Mouse (Mus musculus) gastrocnemius, adult 18-20 months (tissue): ENCODE measurements around the gene Dnph1. TPM values are rescaled to one million over a fixed set of nuclear protein-coding genes. Genes with fewer than 3 reads are reported as not detected.
"Not testable (repeated sequence)": the region's sequence is repeated elsewhere in the genome, so short reads cannot be mapped to it uniquely, and the experiment has no call there.

Experiments
- DNase-seq: peaks from one replicate; pipeline ENCODE4 v3.0.0; 2021; ENCODE audit warnings: low spot score
- long read RNA-seq, 2 experiments: library from polyadenylated mRNA; stranded (forward); transcript quantifications; one replicate each; pipeline ENCODE4 v2.0.0; 2021
- total RNA-seq, 2 experiments: library from RNA; stranded (reverse); gene quantifications; 2 replicates each; pipeline ENCODE4 v1.2.3; 2021

Dnph1 gene
- 1 to 10 TPM; 5.0 to 6.4 TPM for total RNA-seq
- long read RNA-seq, experiment 1, transcript Dnph1-201 (4 exons, 1,190 nt) = major isoform, 11 of 15 reads
- long read RNA-seq, experiment 1, partial matches to known transcripts = 0 of 15 reads
- long read RNA-seq, experiment 1, other reads (novel, unspliced or antisense) = 4 of 15 reads
- long read RNA-seq, experiment 2, transcript Dnph1-201 (4 exons, 1,190 nt) = major isoform, 5 of 7 reads
- long read RNA-seq, experiment 2, partial matches to known transcripts = 0 of 7 reads
- long read RNA-seq, experiment 2, other reads (novel, unspliced or antisense) = 2 of 7 reads

DNA sequence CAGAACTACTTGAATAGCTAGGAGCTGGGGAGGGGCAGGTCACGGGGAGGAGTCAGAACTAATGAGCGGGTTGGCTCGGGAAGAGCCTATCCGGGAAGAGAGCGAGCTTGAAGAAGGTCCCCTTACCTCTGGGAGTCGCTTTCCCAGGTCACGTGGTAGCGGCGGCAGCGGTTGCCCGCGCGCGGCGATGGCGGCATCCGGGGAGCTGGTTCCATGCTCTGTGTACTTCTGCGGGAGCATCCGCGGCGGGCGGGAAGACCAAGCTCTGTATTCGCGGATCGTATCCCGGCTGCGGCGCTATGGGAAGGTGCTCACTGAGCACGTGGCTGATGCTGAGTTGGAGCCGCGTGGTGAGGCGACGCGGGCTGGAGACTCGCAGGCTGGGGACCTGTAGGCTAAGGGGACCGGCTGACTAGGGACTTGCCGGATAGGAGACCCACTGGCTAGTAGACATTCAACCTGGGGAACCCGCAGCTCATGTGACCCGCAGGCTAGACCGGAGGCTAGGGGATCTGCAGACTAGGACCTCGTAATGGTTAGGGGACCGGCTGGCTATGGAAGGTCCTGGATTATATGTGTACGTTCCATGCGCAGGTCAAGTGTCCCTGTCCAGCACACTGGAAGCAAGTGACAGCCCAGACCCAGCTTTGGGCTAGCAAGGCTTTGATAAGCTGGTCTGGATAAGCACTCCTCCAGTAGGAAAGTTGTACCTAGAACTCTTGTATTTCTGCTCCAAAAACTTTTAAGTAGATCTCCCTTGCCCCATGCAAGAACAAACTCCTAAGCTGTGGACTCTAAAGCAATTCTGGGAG, at the start of gene Dnph1:
TSS of gene Dnph1 (plus strand) at position 89 of the 812 bp plus-strand sequence.
- peak; percentile 77 for DNase-seq

DNA sequence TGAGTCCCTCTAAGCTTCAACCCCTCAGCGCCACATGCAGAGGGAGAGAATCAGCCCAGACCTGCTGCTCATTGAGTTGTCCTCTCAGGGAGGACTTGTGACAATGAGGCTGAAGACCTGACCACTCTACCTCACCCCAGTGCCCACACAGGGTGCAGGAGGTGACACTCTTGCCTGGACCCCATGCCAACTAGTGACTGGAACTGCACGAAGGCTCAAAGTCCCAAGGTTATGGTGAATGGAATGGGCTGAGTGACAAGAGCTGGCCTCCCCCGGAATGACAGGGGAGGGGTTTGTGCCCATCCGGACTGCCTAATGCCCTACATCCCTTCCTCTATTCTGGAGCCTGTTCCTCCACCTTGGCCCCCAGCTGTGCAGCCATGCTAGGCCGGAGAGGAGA, 43.8 kb upstream of the Dnph1 start:
- no peak for DNase-seq

DNA sequence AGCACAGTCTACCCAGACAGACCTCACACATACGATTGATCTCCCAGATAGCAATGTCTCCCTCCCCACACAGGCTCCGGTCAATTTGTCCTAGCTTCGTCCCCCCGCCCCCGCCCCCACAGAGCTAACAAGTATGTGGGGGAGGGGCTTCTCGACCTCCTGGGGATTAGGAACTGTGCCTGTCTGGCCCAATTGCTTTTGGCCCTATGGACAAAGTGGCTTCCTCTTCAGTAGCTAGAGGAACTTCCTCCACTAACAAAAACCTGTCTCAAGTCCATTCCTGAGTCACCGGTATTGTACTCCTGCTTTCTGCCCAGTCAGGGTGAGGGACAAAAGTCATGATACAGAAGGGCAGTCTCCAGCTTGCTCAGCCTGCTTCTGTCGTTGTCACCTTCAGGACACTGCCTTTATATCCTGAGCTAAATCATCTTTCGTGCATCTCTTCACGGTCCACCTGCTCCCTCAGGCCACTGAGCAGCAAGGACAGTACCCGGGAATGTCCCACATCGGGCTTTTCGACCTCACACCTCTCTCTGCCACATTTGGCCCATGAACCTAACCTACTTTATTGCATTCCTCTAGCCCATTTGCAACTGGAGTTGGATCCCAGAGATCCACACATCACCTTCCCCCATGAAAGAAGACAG, 43.1 kb upstream of the Dnph1 start:
- no peak for DNase-seq

DNA sequence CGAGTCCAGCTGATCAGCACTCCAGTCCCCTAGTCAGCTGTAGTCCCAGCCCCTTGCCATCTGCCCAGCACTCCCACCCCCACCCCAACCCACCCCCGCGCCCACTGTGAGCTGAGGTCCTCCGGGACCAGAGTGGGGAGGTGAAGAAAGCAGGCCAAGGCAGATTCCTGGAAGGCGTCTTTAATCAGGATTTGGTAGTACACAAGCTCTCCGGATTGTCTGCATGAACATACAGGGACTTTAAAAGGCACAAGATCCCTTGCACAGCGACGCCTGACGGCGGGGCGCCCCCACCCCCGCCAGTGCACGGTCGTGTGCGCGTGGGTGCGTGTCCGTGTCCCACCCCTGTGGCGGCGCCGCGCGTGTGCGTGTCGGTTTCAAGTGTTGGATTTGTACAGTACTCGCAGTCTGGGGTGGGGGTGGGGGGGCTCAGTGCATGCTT, 42.5 kb upstream of the Dnph1 start:
- no peak for DNase-seq

DNA sequence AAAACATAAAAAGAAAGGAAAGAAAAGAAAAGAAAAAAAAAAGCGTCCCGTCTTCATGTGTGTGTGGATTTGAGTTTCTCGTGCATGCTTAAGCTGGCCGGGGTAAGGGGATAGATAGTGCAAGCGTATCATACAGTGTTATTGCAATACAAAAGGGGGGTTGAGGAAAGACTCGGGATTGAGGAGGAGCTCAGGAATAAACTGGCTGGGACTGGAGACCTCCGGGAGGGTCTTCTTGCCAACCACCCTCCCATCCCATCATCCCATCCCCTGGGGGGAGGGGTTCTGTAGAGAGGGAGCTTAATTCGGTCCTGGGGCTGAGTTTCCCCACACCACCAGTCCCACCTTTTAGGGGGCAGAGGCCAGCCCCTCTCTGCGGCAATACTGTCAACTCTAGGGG, 42.0 kb upstream of the Dnph1 start:
- no peak for DNase-seq

DNA sequence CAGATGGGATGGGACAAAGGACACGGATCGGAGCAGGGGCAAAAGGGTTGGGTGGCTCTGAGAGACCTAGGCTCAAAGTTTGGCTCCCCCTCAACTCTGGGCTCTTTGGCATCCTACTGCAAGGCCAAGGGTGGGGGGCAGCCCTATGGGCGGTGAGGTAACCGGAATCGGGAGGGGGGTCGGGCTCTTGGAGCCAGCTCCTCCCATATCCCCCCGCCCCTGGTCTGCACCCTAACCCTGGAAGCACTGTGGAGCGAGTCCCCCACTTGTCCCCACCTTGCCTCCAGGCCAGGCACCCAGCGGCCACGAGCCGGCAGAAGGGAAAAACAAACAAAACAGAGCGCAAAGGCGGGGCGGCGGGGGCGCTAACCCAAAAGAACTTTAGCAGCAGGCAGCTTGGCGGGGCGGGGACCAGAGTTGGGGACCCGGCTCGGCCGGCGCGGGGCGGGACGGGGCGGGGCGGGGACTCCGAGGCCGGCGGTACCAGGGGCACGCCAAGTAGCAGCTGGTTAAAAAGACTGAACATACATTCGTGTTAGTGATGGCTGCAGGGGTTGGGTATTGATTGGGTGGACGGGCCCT, 41.3 kb upstream of the Dnph1 start:
- no peak for DNase-seq

DNA sequence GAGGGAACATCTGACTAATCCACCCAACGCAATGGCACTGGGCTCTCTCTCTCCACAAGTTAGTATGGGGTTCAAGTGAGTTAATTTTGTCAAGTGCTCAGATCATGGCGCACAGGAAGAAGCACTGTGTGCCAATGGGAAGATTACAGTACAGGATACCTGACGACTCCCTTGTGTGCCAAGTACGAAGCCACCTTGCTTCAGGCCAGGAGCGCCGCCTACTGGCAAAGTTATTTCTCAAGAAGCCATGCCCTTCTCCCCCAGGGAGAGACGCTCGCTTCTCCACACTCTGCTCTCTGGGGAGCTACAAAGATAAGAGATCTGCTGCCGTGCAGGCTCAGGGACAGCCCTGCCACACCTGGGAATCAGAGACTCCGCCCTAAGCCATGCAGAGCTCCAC, 38.7 kb upstream of the Dnph1 start:
- DNase-seq = peak; percentile 65

DNA sequence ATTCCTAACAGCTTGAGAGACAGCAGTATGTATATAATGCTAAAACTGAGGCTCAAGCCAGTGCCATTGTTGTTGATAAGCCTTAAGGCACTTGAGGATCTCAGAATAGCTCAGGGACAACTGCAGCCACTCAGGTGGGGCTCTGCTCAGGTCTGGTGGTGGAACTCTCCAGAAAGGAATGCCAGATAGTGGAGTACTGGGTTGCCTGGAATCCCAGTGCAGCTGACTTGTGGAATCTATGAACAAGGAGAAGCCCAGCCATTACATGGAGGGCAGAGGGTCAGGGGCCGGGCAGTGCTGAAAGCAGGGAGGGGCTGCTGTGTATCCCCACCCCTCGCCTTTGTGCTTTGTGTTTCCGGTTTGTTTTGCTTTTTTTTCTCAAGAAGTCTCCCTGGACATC, 38.1 kb upstream of the Dnph1 start:
- DNase-seq = no peak

DNA sequence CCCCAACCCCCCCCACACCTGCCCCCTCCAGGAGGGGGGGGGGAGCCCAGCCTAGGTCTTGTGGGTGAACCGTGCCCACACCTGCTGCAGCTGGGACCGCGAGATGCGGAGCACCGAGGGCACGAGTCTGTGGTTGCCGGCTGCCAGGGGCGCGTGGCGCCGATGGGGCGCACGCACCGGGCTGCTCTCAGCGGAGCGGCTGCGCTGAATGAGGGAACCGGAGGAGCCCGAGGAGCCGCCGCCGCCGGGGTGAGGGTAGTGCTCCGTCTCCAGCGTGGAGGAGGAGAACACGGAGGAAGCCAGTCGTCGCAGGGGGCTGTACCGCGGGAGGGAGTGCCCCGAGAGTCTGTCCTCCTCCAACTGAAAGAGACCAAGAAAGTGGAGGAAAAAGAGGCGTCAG, 35.8 kb upstream of the Dnph1 start:
- no peak for DNase-seq

DNA sequence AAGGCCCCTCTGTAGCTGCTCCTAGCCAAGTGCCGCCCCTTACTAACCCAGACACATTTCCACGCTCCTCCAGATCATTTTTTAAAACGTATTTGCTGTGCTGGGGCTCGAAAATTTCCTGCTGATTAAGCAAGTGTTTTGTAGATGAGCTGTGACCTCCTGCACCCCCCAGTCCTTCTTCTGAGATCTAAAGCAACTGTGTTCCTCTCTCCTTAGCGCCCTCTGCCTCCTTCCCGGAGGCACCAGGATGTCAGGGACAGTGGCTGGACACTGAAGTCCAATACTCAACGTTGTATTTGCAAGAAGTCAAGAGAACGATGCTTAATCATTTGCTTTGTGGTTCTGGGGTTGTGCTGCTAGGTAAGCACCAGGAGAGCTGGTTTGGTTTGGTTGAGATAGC, 35.2 kb upstream of the Dnph1 start:
- no peak for DNase-seq

DNA sequence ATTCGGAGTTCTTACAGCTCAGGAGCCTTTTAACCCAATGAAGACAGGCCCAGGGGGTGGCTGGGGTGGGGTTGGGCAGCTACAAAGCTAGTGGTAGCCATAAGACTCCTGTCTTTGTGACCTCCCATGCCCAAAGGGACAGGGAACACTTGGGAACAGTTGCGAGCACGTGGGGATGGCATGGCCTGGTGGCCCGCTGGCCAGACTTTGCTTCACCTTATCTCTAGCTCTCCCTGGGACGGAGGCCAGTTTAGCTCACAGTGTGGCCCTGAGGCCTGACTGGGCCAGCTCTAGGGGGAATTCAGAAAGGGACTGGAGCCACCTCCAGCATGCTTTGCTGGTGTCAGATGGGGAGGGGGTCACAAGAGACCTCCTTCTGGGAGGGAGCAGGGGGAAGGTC, 34.3 kb upstream of the Dnph1 start:
- no peak for DNase-seq

DNA sequence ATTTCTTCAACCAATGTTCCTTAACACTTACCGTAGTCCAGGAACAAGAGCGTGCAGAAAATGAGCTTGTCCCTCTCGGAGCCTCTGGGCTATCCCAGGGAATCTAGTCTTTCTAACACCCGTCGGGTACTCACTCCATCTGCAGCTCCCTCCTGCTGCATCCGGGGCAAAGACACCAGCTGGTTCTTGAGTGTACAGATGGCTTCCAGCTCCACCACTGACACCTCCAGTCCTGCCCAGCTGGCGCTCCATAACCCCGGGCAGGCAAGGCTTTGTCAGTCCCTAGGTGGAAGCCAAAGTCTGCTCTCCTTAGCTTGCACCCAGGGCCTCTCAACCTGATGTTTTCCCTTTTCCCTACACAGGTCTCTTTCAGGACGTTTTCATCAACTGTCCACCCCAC, 28.7 kb upstream of the Dnph1 start:
- no peak for DNase-seq

DNA sequence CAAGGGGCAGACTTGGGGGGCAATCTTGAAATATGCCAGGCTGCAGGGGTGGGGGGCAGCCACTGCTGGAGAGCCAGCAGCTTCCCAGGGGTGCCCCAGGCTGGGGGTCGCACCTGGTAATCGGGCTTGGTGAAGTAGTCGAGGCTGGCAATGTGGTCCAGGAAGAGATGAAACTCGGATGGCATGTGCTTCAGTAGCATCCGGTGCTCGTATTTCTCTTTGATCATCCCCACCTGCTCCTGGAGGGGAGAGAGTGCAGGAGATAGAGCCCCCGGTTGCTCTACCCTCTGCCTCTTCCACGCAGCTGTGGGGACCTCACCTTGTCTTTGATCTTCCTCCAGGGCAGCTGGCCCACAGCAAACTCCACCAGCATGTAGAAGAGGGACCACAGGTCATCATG, 19.9 kb upstream of the Dnph1 start:
- no peak for DNase-seq

DNA sequence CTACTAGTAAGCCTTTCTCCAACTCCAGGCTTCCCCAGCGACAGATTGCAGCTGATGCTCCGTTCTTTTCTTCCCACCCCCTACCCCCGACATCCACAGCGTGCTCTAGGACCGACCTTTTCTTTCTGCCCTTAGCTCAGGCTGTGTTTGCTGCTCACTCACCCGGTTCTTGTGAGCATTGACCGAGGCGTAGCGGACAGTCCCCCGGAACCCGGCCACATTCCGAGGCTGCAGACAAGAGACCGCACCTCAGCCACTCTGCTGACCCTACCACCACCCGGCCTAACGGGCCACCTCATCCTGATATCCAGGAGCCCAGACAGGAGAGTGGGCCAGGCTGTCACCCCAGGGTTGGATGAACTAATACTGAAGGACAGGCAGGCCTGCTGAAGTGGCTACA, 19.2 kb upstream of the Dnph1 start:
- no peak for DNase-seq

DNA sequence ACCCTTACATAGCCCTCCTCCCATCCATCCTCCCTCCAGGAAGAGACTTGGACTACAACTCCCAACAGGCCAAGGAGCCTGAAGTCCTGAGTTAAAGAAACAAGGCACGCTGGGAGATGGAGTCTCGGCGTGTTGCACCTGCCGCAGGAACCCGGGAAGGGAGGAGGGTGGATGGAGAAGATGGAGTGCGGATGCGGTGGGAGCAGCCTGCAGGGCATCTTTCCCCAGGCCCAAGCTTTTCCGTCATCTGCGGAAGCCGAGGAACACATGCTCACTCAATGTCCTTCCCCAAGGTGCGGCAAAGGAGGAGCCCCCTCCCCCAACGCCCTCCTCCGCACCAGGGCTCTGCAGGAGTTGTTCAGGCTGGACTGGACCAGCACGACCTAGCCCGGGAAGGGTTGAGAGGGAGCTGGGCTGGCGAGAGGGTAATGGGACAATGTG, 12.9 kb upstream of the Dnph1 start:
- DNase-seq = peak; percentile 31

DNA sequence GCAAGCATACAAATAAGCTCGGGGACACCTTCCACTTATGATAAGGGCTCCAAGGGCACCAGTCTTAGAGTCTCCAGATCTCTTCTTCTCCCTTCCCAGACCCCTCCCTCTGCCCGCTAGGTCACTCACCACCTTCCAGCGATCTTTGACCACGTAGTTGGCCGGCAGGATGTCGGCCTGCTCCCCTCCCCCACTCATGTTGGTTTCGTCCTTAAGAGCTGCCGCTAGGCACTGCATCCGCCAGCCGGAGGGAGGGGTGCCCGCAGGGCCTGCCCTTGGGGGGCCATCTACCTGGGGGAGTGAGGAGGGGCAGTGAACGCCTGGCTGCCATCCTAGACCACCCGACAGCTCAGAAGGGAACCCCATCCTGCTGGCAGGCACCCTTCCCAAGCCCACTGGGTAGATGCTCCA, 12.5 kb upstream of the Dnph1 start:
- DNase-seq = no peak

DNA sequence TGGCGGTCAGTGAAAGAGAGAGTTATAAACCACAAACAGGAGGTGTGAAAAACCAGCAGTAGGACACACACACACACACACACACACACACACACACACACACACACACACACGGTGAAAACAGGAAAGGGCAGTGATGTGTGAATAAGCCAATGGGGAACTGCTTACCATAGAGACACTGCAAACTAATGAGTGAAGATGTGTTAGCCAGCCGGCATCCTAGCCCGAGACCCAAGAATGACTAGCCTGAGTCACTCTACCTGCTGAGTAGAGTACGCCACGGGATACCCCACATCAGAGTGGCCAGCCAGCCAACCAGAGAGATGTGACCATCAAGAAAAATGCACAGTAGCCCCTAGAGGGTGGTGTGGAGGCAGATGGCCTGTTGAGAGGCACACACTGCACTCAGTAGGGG, 12.0 kb upstream of the Dnph1 start:
- DNase-seq = no peak

DNA sequence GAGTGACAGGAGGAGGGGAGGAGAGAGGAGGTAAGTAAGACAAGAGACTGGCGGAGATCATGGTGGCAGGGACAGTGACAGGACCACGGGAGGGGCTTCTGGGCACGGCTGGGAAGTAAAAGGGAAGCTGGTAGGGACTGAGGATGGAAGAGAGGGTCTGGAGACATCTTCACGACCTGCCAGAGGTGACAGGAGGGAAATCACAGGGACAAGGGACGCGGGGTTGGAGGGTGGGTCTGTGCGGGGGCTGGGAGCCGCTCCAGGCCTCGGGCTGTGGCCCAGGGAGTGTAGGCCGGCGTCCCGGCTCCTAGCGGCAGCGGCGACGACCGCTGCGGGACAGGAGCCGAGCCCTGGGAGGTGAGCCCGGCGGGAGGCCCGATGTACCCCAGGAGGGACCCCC, 9.5 kb upstream of the Dnph1 start:
- DNase-seq = no peak

DNA sequence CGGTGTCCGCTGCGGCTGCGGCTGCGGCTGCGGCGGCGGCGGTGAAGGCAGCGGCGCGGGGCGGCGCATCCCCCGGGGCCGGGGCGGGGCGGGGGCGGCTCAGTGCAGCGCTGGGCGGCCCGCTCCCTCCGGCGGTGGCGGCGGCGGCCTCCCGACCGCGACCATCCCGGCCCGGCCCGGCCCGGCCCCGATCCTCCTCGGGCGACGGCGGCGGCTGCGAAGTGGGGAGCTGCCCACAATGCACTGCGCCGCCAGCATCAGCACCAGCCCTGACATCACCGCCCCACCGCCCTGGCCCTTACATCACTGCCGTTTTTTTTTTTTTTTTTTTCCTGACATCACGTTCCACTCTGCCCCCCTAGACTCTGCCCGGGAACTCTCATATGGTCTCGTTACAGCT, 9.1 kb upstream of the Dnph1 start, which contains the start of gene Ttbk1:
TSS of gene Ttbk1 (minus strand) at position 245 of the 400 bp plus-strand sequence.
- no peak for DNase-seq

DNA sequence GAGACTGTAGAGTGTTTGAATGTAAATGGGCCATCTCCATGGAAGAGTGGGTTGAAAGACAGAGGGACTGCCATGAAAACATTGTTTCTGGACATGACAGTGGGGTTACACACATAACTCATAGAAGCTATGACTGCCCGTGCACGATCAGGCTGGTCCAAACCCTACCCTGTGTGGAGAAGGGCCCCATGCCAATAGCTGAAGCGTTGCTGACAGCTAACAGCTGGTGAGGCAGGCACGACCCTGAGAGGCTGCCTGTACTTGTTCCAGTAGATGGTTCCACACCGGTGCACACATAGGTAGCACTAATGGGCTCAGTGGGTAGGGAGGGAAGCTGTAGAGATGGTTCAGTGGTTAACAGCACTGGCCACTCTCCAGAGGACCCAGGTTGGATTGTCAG, 1.0 kb upstream of the Dnph1 start:
- DNase-seq = no peak

DNA sequence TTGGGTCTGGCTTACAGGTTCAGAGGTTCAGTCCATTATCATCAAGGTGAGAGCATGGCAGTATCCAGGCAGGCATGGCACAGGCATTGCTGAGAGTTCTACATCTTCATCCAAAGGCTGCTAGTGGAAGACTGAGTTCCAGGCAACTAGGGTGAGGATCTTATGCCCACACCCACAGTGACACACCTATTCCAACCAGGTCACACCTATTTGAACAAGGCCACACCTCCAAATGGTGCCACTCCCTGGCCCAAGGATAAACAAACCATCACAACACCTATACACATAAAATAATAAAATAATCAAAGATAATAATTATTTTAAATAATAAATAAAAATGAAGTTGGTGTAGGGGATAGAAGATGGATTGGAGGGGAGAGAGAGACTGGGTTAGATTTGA, 430 bp upstream of the Dnph1 start:
- DNase-seq = not testable (repeated sequence)

DNA sequence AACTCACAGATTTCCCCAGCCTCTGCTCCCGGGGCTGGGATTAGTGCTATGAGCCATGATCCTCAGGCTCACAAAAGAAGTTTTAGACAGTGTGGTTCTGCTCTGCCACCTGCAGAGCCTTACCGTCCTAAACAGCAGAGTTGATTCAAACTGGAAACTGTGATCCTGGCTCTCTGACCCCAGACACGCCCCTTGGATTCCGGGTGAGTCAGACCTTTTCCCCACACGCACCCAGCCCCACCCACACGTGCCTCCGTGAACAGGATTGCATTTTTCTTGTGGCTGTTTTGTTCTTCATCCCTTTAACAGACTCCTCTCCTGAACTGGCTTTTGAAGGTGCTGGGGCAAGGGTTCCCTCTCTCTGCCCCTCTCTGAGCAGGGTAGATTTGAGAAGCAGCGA, 1.4 kb downstream of the Dnph1 start:
- no peak for DNase-seq
